Mouse (Mus musculus) cerebellum, adult 8-10 months (tissue): ENCODE results near the gene Slc46a3.
"Not testable (repeated sequence)": the region's sequence is repeated elsewhere in the genome, so short reads cannot be mapped to it uniquely, and the experiment has no call there.

ENCODE experiments used
- DNase-seq: peaks from one replicate; pipeline ENCODE4 v3.0.0; 2022

Gene Slc46a3

GRCm38 (mm10) chr5:147894455-147895076 lies at the start of gene Slc46a3:
TSS of gene Slc46a3 (minus strand) at chr5:147894815.
- DNase-seq, result peak; percentile 99

- DNase-seq, result no peak
Observed at GRCm38 (mm10) chr5:147939226-147939625, 44.6 kb upstream of the Slc46a3 start.

- no peak for DNase-seq
Observed at GRCm38 (mm10) chr5:147935096-147935495, 40.5 kb upstream of the Slc46a3 start.

- DNase-seq, result no peak
Observed at GRCm38 (mm10) chr5:147928668-147929497, 34.3 kb upstream of the Slc46a3 start.

GRCm38 (mm10) chr5:147925935-147926604 lies 31.5 kb upstream of the Slc46a3 start:
- DNase-seq, result peak; percentile 19

GRCm38 (mm10) chr5:147924621-147925020 lies 30.0 kb upstream of the Slc46a3 start:
- DNase-seq, result no peak

GRCm38 (mm10) chr5:147918044-147918846 lies 23.6 kb upstream of the Slc46a3 start:
- no peak for DNase-seq

GRCm38 (mm10) chr5:147916171-147916570 lies 21.6 kb upstream of the Slc46a3 start:
- DNase-seq, result no peak

GRCm38 (mm10) chr5:147915038-147915566 lies 20.5 kb upstream of the Slc46a3 start:
- DNase-seq, result no peak

GRCm38 (mm10) chr5:147913241-147913842 lies 18.7 kb upstream of the Slc46a3 start:
- no peak for DNase-seq

- no peak for DNase-seq
Observed at GRCm38 (mm10) chr5:147911744-147912143, 17.1 kb upstream of the Slc46a3 start.

GRCm38 (mm10) chr5:147910807-147911509 lies 16.3 kb upstream of the Slc46a3 start:
- no peak for DNase-seq

GRCm38 (mm10) chr5:147907851-147908250 lies 13.2 kb upstream of the Slc46a3 start:
- DNase-seq, result no peak

- no peak for DNase-seq
Observed at GRCm38 (mm10) chr5:147907144-147907543, 12.5 kb upstream of the Slc46a3 start.

- DNase-seq, result no peak
Observed at GRCm38 (mm10) chr5:147903166-147903565, 8.6 kb upstream of the Slc46a3 start.

GRCm38 (mm10) chr5:147902008-147902757 lies 7.6 kb upstream of the Slc46a3 start:
- no peak for DNase-seq

GRCm38 (mm10) chr5:147898968-147899549 lies 4.4 kb upstream of the Slc46a3 start:
- DNase-seq, result no peak

- DNase-seq, result no peak
Observed at GRCm38 (mm10) chr5:147898254-147898653, 3.6 kb upstream of the Slc46a3 start.

GRCm38 (mm10) chr5:147896501-147896900 lies 1.9 kb upstream of the Slc46a3 start:
- not testable (repeated sequence) for DNase-seq
